Mouse (Mus musculus): ENCODE results near the gene Gm3625. TPM values are rescaled to one million over a fixed set of nuclear protein-coding genes. Genes with fewer than 3 reads are reported as not detected.
A peak's percentile ranks its signal among the peaks of the same experiment; 100 is the strongest.
"Not testable (repeated sequence)": the region's sequence is repeated elsewhere in the genome, so short reads cannot be mapped to it uniquely, and the experiment has no call there.

Gene Gm3625
- polyA plus RNA-seq, 1 experiment: not detected

DNA sequence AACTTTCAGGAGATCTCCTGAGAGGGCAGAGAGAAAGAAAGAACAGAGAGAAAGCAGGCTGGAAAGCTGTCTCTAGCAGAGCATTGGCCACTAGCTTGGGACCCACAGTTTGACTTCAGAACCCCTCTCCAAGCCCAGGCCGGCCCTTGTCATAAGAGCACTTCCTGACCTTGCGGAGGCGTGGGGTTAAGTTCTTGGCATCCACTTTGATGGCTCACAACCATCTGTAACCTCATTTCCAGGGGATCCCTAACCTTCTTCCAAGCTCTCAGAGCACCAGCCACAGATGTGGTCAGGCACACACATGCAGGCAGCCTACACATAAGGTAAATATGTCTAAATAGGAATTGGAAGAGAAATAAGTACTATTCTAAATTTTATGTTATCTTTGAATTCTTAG, 35.3 kb downstream of the Gm3625 start:
- H3K4me3 ChIP-seq (replicated peaks): no peak overlapping the region
- H3K9me3 ChIP-seq: peaks cover 30% of the 10 kb centered on the region
- TF ChIP-seq FLI1 (IDR thresholded peaks at IDR 0.05; ENCODE audit: low read length): no peak
- no peak for TF ChIP-seq GATA1 (IDR thresholded peaks at IDR 0.05; ENCODE audit: borderline replicate concordance, low read length)
- peaks cover 19% of the 10 kb centered on the region for H3K4me1 ChIP-seq
- no peaks in the 10 kb centered on the region for H3K27me3 ChIP-seq (replicated peaks)
- peaks cover 21% of the 10 kb centered on the region for H3K36me3 ChIP-seq (replicated peaks; ENCODE audit: low read length)

DNA sequence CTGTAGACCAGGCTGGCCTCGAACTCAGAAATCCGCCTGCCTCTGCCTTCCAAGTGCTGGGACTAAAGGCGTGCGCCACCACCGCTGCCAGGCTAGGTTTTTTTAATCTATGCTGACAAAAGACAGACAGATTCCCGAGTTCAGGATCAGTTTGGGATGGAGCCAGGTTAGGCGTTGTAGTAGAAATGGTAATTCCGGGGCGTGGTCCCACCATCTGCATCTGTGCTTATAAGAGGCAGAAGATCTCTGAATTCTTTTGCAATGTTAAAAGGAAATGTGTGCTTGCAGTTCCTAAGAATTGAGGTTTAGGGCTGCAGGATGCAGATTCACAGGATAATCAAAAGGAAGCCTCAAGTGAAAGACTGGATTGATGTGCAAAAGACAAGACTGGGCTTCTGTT, 35.8 kb downstream of the Gm3625 start:
- Histone ChIP-seq H3K27me3 (replicated peaks) (peaks cover 2% of the 10 kb centered on the region), H3K4me1 (peaks cover 22% of the 10 kb centered on the region), H3K4me3 (replicated peaks) (no peak overlapping the region), H3K36me3 (replicated peaks; ENCODE audit: low read length) (peaks cover 20% of the 10 kb centered on the region), H3K9me3 (peaks cover 26% of the 10 kb centered on the region)
- TF ChIP-seq FLI1 (IDR thresholded peaks at IDR 0.05; ENCODE audit: low read length): no peak
- no peak for TF ChIP-seq GATA1 (IDR thresholded peaks at IDR 0.05; ENCODE audit: borderline replicate concordance, low read length)

DNA sequence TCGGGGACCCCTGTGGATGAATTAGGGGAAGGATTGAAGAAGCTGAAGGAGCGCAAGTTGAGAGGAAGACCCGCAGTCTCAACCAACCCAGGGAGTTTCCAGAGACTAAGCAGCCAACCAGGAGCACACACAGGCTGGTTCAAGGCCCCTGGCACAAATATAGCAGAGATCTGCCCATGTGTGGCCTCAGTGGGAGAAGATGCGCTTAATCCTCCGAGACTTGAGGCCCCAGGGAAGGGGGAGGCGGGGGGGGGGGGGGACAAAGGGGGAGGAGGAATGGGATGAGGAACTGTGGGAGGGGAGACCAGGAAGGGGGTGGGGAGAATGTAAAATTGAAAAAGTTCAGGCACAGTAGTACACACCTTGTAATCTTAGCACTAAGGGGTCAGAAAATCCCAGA, 37.3 kb downstream of the Gm3625 start:
- H3K27me3 ChIP-seq (replicated peaks): peaks cover 2% of the 10 kb centered on the region
- TF ChIP-seq GATA1 (IDR thresholded peaks at IDR 0.05; ENCODE audit: borderline replicate concordance, low read length): no peak
- TF ChIP-seq FLI1 (IDR thresholded peaks at IDR 0.05; ENCODE audit: low read length): no peak
- peaks cover 23% of the 10 kb centered on the region for H3K4me1 ChIP-seq
- peaks cover 11% of the 10 kb centered on the region for H3K9me3 ChIP-seq
- no peak overlapping the region for H3K4me3 ChIP-seq (replicated peaks)
- peaks cover 11% of the 10 kb centered on the region for H3K36me3 ChIP-seq (replicated peaks; ENCODE audit: low read length)

DNA sequence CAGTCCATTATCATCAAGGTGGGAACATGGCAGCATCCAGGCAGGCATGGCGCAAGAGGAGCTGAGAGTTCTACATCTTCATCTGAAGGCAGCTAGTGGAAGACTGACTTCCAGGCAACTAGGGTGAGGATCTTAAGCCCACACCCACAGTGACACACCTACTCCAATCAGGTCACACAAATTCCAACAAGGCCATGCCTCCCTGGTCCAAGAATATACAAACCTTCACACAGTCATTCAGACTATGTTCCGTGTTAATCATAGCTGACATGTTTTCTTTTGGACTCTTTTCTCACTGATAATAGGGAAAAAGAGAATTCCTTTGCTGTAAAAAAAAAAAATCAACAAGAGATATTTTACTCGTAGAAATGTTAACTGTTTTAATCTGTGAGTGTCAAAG, 39.0 kb downstream of the Gm3625 start:
- H3K27me3 ChIP-seq (replicated peaks); H3K4me1 ChIP-seq; H3K36me3 ChIP-seq (replicated peaks; ENCODE audit: low read length); H3K9me3 ChIP-seq; H3K4me3 ChIP-seq (replicated peaks): not testable (repeated sequence)

- peaks cover 2% of the 10 kb centered on the region for H3K27me3 ChIP-seq (replicated peaks)
- peak overlapping the region; percentile 85 for H3K4me3 ChIP-seq (replicated peaks)
- TF ChIP-seq FLI1 (IDR thresholded peaks at IDR 0.05; ENCODE audit: low read length) (no peak), GATA1 (IDR thresholded peaks at IDR 0.05; ENCODE audit: borderline replicate concordance, low read length) (no peak)
- H3K9me3 ChIP-seq: no peaks in the 10 kb centered on the region
- H3K36me3 ChIP-seq (replicated peaks; ENCODE audit: low read length): no peaks in the 10 kb centered on the region
- peaks cover 19% of the 10 kb centered on the region for H3K4me1 ChIP-seq
Observed at GRCm38 (mm10) chr12:4548053-4549013, 44.4 kb downstream of the Gm3625 start.

DNA sequence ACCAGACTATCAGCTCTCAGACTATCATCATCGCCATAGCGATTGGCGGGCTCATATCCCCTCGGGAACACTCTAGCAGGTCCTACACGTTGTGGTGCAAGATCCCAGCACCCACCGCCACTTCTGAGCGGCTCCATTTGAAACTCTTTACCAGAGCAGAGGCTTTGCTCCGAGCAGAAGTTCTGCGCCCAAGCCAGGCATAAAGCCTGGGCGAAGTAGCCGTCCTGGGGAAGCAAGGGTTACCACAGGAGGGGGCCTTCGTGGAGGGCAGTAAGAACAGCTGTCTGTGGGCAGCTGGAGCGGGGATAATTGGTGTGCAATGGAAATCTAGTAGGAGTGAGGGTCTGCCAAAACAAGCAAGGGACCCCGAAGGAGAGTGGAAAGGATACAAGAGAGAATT, 45.2 kb downstream of the Gm3625 start:
- TF ChIP-seq GATA1 (IDR thresholded peaks at IDR 0.05; ENCODE audit: borderline replicate concordance, low read length) (no peak), FLI1 (IDR thresholded peaks at IDR 0.05; ENCODE audit: low read length) (no peak)
- H3K4me3 ChIP-seq (replicated peaks): no peak overlapping the region
- H3K36me3 ChIP-seq (replicated peaks; ENCODE audit: low read length): no peaks in the 10 kb centered on the region
- peaks cover 2% of the 10 kb centered on the region for H3K27me3 ChIP-seq (replicated peaks)
- H3K9me3 ChIP-seq: no peaks in the 10 kb centered on the region
- H3K4me1 ChIP-seq: peaks cover 19% of the 10 kb centered on the region

GRCm38 (mm10) chr12:4546491-4546890, 46.2 kb downstream of the Gm3625 start:
- Histone ChIP-seq H3K36me3 (replicated peaks; ENCODE audit: low read length) (no peaks in the 10 kb centered on the region), H3K9me3 (no peaks in the 10 kb centered on the region), H3K27me3 (replicated peaks) (no peaks in the 10 kb centered on the region), H3K4me1 (peaks cover 15% of the 10 kb centered on the region), H3K4me3 (replicated peaks) (no peak overlapping the region)
- no peak for TF ChIP-seq GATA1 (IDR thresholded peaks at IDR 0.05; ENCODE audit: borderline replicate concordance, low read length)
- no peak for TF ChIP-seq FLI1 (IDR thresholded peaks at IDR 0.05; ENCODE audit: low read length)

DNA sequence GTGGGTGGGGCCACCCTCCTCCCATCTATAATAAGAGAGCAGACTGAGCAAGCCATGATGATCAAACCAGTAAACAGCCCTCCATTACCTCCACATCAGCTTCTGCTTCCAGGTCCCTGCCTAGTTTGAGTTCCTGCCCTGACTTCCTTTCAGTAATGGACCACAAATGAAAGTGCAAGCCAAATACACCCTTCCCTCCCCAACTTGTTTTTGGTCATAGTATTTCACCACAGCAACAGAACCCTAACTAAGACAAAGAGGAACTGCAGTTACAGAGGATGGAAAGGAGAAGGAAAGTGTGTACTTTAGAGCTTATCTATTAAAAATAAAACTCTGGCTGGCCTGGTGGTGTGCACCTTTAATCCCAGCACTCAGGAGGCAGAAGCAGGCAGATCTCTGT, 47.3 kb downstream of the Gm3625 start:
- H3K4me3 ChIP-seq (replicated peaks): no peak overlapping the region

GRCm38 (mm10) chr12:4544400-4544919, 48.3 kb downstream of the Gm3625 start:
- no peaks in the 10 kb centered on the region for H3K27me3 ChIP-seq (replicated peaks)
- no peak overlapping the region for H3K4me3 ChIP-seq (replicated peaks)
- H3K9me3 ChIP-seq: no peaks in the 10 kb centered on the region
- TF ChIP-seq GATA1 (IDR thresholded peaks at IDR 0.05; ENCODE audit: borderline replicate concordance, low read length) (no peak), FLI1 (IDR thresholded peaks at IDR 0.05; ENCODE audit: low read length) (no peak)
- no peaks in the 10 kb centered on the region for H3K36me3 ChIP-seq (replicated peaks; ENCODE audit: low read length)
- peaks cover 15% of the 10 kb centered on the region for H3K4me1 ChIP-seq

More for the DNA sequence above, 47.3 kb downstream of the Gm3625 start:
- Histone ChIP-seq H3K36me3 (replicated peaks; ENCODE audit: low read length) (no peaks in the 10 kb centered on the region), H3K27me3 (replicated peaks) (no peaks in the 10 kb centered on the region), H3K9me3 (no peaks in the 10 kb centered on the region), H3K4me1 (peaks cover 15% of the 10 kb centered on the region)
- TF ChIP-seq GATA1 (IDR thresholded peaks at IDR 0.05; ENCODE audit: borderline replicate concordance, low read length): no peak
- no peak for TF ChIP-seq FLI1 (IDR thresholded peaks at IDR 0.05; ENCODE audit: low read length)

Other genes starting within 250 kb of the Gm3625 start
- 6.0 and 13.0 TPM in 2 replicates for gene Ncoa1, start 115.7 kb downstream of the Gm3625 start, polyA plus RNA-seq (2012; ENCODE audit: insufficient read depth, low replicate concordance)
- gene Itsn2, start 289 bp downstream of the Gm3625 start, polyA plus RNA-seq (2012; ENCODE audit: insufficient read depth, low replicate concordance): 8.9 and 11.5 TPM in 2 replicates
- not detected in 2 replicates for gene Fam228a, start 145.5 kb upstream of the Gm3625 start, polyA plus RNA-seq (2012; ENCODE audit: insufficient read depth, low replicate concordance)
- gene Pfn4, start 176.1 kb upstream of the Gm3625 start, polyA plus RNA-seq (2012; ENCODE audit: insufficient read depth, low replicate concordance): 0.40 TPM in 1 of 2 replicates, not detected in the other
- gene Fam228b, start 176.3 kb upstream of the Gm3625 start, polyA plus RNA-seq (2012; ENCODE audit: insufficient read depth, low replicate concordance): 1.2 TPM in 1 of 2 replicates, not detected in the other
- gene Sf3b6, start 224.6 kb upstream of the Gm3625 start, polyA plus RNA-seq (2012; ENCODE audit: insufficient read depth, low replicate concordance): 15.8 TPM in 1 of 2 replicates, not detected in the other
- gene Fkbp1b, start 248.7 kb upstream of the Gm3625 start, polyA plus RNA-seq (2012; ENCODE audit: insufficient read depth, low replicate concordance): 3.8 and 15.5 TPM in 2 replicates

Data from megakaryocyte, embryonic 14.5 days (primary cell).